Mouse (Mus musculus): ENCODE measurements around the gene Tfb2m. TPM values are rescaled to one million over a fixed set of nuclear protein-coding genes. Genes with fewer than 3 reads are reported as not detected.

The Tfb2m gene
- polyA plus RNA-seq, 1 experiment from 2014 or later = 27.1 TPM

DNA sequence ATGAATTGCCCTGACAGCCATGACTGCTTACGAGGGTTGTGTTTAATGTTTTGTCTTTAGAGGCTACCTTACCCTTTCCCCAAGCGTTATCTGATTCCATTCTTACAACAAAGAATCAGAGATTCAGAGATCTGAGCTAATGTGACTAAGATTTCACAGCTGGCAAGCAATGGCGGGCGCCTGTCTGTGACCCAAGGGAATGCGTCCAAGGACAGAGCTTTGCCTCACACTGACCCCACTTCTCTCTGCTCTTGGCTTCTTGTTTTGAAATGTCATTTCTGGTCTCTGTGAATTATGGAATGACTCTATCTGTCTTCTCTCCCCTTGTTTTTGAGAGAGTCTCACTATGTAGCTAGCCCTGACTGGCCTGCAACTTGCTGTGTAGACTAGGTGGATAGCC is 17.9 kb upstream of the Tfb2m start:
- no peak for ATAC-seq (ENCODE audit: low FRiP score)
- Histone ChIP-seq H3K27ac (ENCODE audit: low read depth, low read length) (no peak overlapping the region), H3K4me1 (ENCODE audit: control insufficient read depth, insufficient read depth, low read length) (peaks cover 5% of the 10 kb centered on the region), H3K36me3 (ENCODE audit: control insufficient read depth, insufficient read depth, low read length) (no peaks in the 10 kb centered on the region), H3K9me3 (ENCODE audit: control insufficient read depth, low read length) (no peaks in the 10 kb centered on the region), H3K4me3 (ENCODE audit: low read depth, low read length) (no peak overlapping the region), H3K4me2 (no peak overlapping the region), H3K9ac (ENCODE audit: low read length) (no peak overlapping the region), H3K27me3 (ENCODE audit: control insufficient read depth, insufficient read depth, low read length) (no peaks in the 10 kb centered on the region)
- 81% methylated on average over 5 of the region's 5 CpGs for whole genome bisulfite sequencing
- no peak for DNase-seq (ENCODE audit: low spot score, missing footprints)

DNA sequence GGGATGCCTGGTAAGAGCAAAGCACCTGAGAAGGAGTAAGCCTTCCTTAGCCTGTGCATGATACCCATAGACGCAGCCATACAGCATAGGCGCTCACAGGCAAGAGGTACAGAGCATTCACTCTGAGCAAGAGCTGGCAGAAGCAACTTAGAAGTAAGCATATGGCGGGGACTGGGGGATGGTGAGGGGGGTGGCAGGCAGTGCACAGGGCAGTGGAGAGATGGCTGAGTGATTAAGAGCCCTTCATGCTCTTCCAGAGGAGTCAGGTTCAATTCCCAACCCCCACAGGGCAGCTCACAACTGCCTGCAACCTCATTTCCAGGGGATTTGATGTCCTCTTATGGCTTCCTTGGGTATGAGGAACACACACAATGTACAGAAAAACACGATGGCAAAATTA is 17.1 kb upstream of the Tfb2m start:
- DNase-seq (ENCODE audit: low spot score, missing footprints) (no peak), ATAC-seq (ENCODE audit: low FRiP score) (no peak)
- Histone ChIP-seq H3K4me3 (ENCODE audit: low read depth, low read length) (no peak overlapping the region), H3K9me3 (ENCODE audit: control insufficient read depth, low read length) (no peaks in the 10 kb centered on the region), H3K9ac (ENCODE audit: low read length) (no peak overlapping the region), H3K4me2 (no peak overlapping the region), H3K4me1 (ENCODE audit: control insufficient read depth, insufficient read depth, low read length) (peaks cover 5% of the 10 kb centered on the region), H3K36me3 (ENCODE audit: control insufficient read depth, insufficient read depth, low read length) (no peaks in the 10 kb centered on the region), H3K27ac (ENCODE audit: low read depth, low read length) (no peak overlapping the region), H3K27me3 (ENCODE audit: control insufficient read depth, insufficient read depth, low read length) (no peaks in the 10 kb centered on the region)
- 84% methylated on average over 4 of the region's 4 CpGs for WGBS

DNA sequence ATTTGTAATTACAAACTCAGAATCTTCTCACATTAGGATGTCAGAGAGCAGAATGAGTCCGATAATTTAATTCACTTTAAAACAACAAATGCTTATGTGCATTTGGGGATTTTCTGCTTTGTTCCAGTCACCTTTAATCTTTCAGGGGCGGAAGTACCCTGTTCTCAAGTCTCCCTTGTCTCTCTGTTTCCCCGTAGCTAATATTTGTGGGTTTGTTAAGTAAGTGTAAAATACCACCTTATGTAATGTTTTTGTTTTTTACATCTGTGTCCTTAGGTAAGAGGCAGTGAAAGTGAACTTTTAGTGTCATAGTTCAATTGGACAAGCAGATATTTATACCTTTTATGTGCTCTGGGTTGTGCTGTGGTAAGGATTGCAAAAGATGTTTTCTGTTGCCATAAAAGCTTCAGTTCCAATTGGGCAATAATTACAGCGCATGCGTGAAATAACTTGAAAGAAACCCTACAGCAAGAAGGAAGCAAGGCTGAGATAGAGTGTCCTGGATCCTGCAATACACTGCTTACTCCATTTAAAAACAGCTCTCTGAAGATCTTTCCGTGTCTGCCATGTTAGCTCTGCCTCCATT is 14.9 kb upstream of the Tfb2m start:
- 91% methylated on average over 6 of the region's 6 CpGs for WGBS
- ATAC-seq (ENCODE audit: low FRiP score) = no peak
- no peak overlapping the region for H3K27ac ChIP-seq (ENCODE audit: low read depth, low read length)

DNA sequence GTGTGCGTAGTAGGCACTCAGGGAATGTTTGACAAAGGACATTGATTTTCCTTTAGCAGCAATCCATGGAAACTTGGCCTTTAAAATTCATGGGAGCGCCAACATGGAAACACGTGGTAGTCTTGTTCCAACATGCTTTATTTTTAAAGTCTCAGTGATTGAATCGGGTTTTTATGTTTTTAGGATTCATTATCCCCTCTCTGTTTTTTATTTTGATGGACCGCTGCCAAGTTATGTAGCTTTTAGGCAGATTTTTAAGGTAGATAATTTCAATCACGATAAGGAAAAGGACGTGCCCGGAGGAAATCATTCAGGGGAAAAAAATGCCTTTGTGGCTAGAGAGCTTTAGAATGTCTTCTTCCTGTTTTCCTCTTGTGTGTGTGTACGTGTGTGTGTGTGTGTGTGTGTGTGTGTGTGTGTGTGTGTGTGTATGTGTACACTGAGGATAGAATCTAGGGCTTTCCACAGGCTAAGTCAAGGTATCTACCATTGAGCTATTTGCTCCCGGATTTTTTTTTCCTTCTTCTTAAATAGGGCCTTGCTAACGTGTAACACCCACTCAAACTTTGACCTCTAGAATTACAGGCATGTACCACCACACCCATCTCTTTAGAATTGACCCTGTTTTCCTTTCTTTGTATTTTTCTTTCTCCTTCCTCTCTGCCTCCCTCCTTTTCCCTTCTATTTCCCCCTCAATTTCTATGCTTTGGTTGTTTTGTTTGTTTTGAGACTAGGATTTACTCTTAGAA is 13.6 kb upstream of the Tfb2m start:
- Histone ChIP-seq H3K36me3 (ENCODE audit: control insufficient read depth, insufficient read depth, low read length) (no peaks in the 10 kb centered on the region), H3K27ac (ENCODE audit: low read depth, low read length) (no peak overlapping the region), H3K4me2 (no peak overlapping the region), H3K9me3 (ENCODE audit: control insufficient read depth, low read length) (no peaks in the 10 kb centered on the region), H3K4me1 (ENCODE audit: control insufficient read depth, insufficient read depth, low read length) (no peaks in the 10 kb centered on the region), H3K9ac (ENCODE audit: low read length) (no peak overlapping the region), H3K4me3 (ENCODE audit: low read depth, low read length) (no peak overlapping the region), H3K27me3 (ENCODE audit: control insufficient read depth, insufficient read depth, low read length) (no peaks in the 10 kb centered on the region)
- ATAC-seq (ENCODE audit: low FRiP score) = no peak
- no peak for DNase-seq (ENCODE audit: low spot score, missing footprints)
- 88% methylated on average over 11 of the region's 11 CpGs for WGBS

More for the DNA sequence above, 14.9 kb upstream of the Tfb2m start:
- peak; percentile 41 for DNase-seq (ENCODE audit: low spot score, missing footprints)
- no peaks in the 10 kb centered on the region for H3K9me3 ChIP-seq (ENCODE audit: control insufficient read depth, low read length)
- H3K4me1 ChIP-seq (ENCODE audit: control insufficient read depth, insufficient read depth, low read length) = no peaks in the 10 kb centered on the region
- H3K4me2 ChIP-seq = no peak overlapping the region
- H3K9ac ChIP-seq (ENCODE audit: low read length) = no peak overlapping the region
- no peak overlapping the region for H3K4me3 ChIP-seq (ENCODE audit: low read depth, low read length)
- no peaks in the 10 kb centered on the region for H3K27me3 ChIP-seq (ENCODE audit: control insufficient read depth, insufficient read depth, low read length)
- no peaks in the 10 kb centered on the region for H3K36me3 ChIP-seq (ENCODE audit: control insufficient read depth, insufficient read depth, low read length)

DNA sequence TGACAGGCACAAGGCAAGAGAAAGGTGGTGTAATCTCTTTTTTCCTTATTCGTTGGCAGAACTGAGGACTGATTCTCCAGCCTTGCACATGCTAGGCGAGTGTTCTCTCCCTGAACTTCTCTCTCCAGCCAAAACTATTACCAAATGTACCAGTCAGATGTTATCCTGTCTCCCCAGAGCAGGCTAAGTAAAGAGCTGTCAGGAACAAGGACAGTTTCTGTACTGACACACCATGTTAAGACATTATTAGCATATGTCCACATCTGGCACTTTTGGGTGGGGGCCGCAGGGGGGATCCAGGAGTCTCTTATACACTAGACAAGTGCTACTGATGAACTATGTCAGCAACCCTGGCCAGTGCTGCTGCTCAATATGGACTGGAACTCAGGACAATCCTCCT is 10.9 kb upstream of the Tfb2m start:
- DNase-seq (ENCODE audit: low spot score, missing footprints) (no peak), ATAC-seq (ENCODE audit: low FRiP score) (no peak)
- Histone ChIP-seq H3K27me3 (ENCODE audit: control insufficient read depth, insufficient read depth, low read length) (no peaks in the 10 kb centered on the region), H3K36me3 (ENCODE audit: control insufficient read depth, insufficient read depth, low read length) (no peaks in the 10 kb centered on the region), H3K4me2 (no peak overlapping the region), H3K4me3 (ENCODE audit: low read depth, low read length) (no peak overlapping the region), H3K9me3 (ENCODE audit: control insufficient read depth, low read length) (no peaks in the 10 kb centered on the region), H3K9ac (ENCODE audit: low read length) (no peak overlapping the region), H3K27ac (ENCODE audit: low read depth, low read length) (no peak overlapping the region), H3K4me1 (ENCODE audit: control insufficient read depth, insufficient read depth, low read length) (no peaks in the 10 kb centered on the region)
- 81% methylated on average over 3 of the region's 3 CpGs for WGBS

DNA sequence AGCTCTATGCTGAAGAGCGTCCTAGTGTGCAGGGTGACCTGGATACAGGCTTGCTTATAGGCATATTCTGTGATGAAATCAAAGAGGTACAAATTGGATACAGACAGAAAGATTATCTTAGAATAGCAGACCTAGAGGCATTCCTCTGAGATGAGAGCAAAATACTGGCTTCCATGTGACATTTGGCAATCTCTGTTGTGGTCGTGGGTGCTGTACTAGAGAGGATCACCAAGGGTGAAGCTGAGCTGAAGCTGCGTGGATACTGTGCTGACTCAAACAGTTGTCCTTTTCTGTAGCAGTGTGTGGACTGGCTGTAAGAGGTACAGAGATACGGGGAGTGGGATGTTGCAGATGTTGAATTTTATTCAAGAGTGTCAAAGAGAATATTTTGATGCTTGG is 7.9 kb upstream of the Tfb2m start:
- Histone ChIP-seq H3K4me1 (ENCODE audit: control insufficient read depth, insufficient read depth, low read length) (no peaks in the 10 kb centered on the region), H3K27me3 (ENCODE audit: control insufficient read depth, insufficient read depth, low read length) (no peaks in the 10 kb centered on the region), H3K4me3 (ENCODE audit: low read depth, low read length) (no peak overlapping the region), H3K9me3 (ENCODE audit: control insufficient read depth, low read length) (no peaks in the 10 kb centered on the region), H3K36me3 (ENCODE audit: control insufficient read depth, insufficient read depth, low read length) (no peaks in the 10 kb centered on the region), H3K27ac (ENCODE audit: low read depth, low read length) (no peak overlapping the region), H3K9ac (ENCODE audit: low read length) (no peak overlapping the region), H3K4me2 (no peak overlapping the region)
- DNase-seq (ENCODE audit: low spot score, missing footprints) (no peak), ATAC-seq (ENCODE audit: low FRiP score) (no peak)
- WGBS = 92% methylated on average over 4 of the region's 4 CpGs

DNA sequence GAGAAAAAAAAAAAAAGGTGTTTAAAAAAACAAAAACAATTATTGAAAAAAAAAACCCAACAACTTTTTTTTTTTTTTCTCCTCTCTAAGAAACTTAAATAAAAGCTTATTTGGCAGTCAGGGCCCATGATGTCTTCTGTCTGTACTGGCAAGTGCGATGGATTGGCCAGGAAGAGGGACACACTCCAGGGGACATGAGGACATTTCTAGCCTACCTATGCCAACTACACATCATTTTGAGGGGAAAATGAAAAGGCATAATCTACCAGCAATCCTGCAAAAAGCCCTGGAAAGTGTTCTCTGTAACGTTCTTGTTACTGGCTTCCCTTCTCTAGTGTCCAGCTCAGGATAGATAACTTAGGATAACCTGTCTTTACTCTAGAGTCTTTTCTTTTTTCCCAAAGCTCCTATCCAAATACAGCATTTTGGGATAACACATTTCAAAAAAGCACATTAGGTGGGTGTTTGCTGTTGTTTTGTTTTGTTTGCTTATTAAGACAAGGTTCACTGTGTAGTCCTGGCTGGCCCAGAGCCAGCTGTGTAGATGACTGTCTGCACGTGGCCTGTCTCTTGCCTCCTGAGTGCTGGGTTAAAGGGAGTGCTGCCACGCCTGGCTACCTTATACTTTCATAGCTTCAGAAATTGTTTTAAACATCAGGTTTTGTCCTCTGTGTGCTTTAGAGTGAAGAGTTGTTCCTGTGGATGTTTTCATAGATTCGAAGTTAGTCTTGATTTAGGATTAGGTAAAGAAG is 7.3 kb upstream of the Tfb2m start:
- Histone ChIP-seq H3K4me2 (no peak overlapping the region), H3K9ac (ENCODE audit: low read length) (no peak overlapping the region), H3K36me3 (ENCODE audit: control insufficient read depth, insufficient read depth, low read length) (no peaks in the 10 kb centered on the region), H3K9me3 (ENCODE audit: control insufficient read depth, low read length) (no peaks in the 10 kb centered on the region), H3K27me3 (ENCODE audit: control insufficient read depth, insufficient read depth, low read length) (no peaks in the 10 kb centered on the region), H3K27ac (ENCODE audit: low read depth, low read length) (no peak overlapping the region), H3K4me3 (ENCODE audit: low read depth, low read length) (no peak overlapping the region), H3K4me1 (ENCODE audit: control insufficient read depth, insufficient read depth, low read length) (no peaks in the 10 kb centered on the region)
- ATAC-seq (ENCODE audit: low FRiP score) (no peak), DNase-seq (ENCODE audit: low spot score, missing footprints) (no peak)
- 88% methylated on average over 5 of the region's 5 CpGs for WGBS

DNA sequence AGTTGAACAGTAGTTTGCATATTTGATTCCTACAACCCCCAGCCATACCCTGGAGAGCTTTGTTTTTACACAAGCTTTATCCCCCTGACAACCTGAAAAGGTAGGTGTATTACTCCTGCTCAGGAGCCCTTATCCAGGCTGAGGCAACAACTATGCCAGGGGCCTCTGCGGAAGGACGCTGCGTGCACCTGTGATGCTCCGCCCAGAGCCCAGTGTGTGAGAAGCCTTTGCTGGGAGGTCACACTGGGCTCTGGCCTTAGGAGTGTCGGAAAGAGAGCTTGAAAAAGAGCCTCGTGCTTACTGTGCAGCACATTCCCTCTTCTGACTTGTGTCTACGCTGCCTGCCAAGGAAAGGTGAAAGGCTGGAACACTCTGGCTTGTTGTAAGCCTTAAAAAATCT is 6.7 kb upstream of the Tfb2m start:
- Histone ChIP-seq H3K4me3 (ENCODE audit: low read depth, low read length) (no peak overlapping the region), H3K4me1 (ENCODE audit: control insufficient read depth, insufficient read depth, low read length) (peaks cover under 1% of the 10 kb centered on the region; the same call in 1 of the 2 replicates), H3K27ac (ENCODE audit: low read depth, low read length) (no peak overlapping the region), H3K27me3 (ENCODE audit: control insufficient read depth, insufficient read depth, low read length) (no peaks in the 10 kb centered on the region), H3K4me2 (no peak overlapping the region), H3K9ac (ENCODE audit: low read length) (no peak overlapping the region), H3K9me3 (ENCODE audit: control insufficient read depth, low read length) (no peaks in the 10 kb centered on the region), H3K36me3 (ENCODE audit: control insufficient read depth, insufficient read depth, low read length) (no peaks in the 10 kb centered on the region)
- DNase-seq (ENCODE audit: low spot score, missing footprints) = no peak
- ATAC-seq (ENCODE audit: low FRiP score) = no peak
- WGBS = 46% methylated on average over 7 of the region's 7 CpGs

DNA sequence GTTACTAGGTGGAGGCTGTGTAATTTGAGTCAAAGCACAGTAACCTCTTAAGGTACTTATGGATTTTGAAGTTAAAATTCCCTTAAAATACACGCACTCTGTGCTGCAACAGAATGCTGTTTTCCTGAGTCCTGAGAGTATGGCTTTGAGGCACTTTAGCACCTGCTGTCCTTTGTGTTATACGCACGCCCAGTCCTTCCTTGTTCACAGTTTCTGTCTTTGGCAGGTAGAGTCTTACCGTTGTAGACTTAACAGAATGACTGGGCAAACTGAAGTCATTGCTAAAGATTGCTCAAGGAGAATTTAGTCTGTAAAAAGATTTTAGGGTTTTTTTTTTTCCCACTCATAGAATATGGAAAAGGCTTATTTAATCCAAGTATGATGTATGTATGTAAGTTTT is 5.9 kb upstream of the Tfb2m start:
- no peak overlapping the region for H3K9ac ChIP-seq (ENCODE audit: low read length)
- no peak overlapping the region for H3K4me2 ChIP-seq
- H3K27me3 ChIP-seq (ENCODE audit: control insufficient read depth, insufficient read depth, low read length) = no peaks in the 10 kb centered on the region
- H3K4me1 ChIP-seq (ENCODE audit: control insufficient read depth, insufficient read depth, low read length) = peaks cover 7% of the 10 kb centered on the region; the same call in 1 of the 2 replicates
- no peak for DNase-seq (ENCODE audit: low spot score, missing footprints)
- no peak overlapping the region for H3K4me3 ChIP-seq (ENCODE audit: low read depth, low read length)
- H3K36me3 ChIP-seq (ENCODE audit: control insufficient read depth, insufficient read depth, low read length) = no peaks in the 10 kb centered on the region
- no peaks in the 10 kb centered on the region for H3K9me3 ChIP-seq (ENCODE audit: control insufficient read depth, low read length)
- H3K27ac ChIP-seq (ENCODE audit: low read depth, low read length) = no peak overlapping the region
- no peak for ATAC-seq (ENCODE audit: low FRiP score)
- 82% methylated on average over 4 of the region's 4 CpGs for WGBS

All from midbrain, embryonic 11.5 days (tissue).